Mouse (Mus musculus) liver, adult 2 months (tissue): ENCODE results near the gene Igdcc3.

Source experiments
- CTCF ChIP-seq: fragments of 200-500 bp; IDR thresholded peaks from 2 replicates; pipeline ENCODE4 v1.5.1; 2011; ENCODE audit warnings: low read depth, low read length, control low read depth
- POLR2A ChIP-seq: fragments of 200-500 bp; IDR thresholded peaks from 2 replicates; pipeline ENCODE4 v1.6.1; 2011; ENCODE audit warnings: low read length, control low read depth; ENCODE audit not compliant: insufficient read depth; ENCODE audit errors: extremely low read depth

GRCm38 (mm10) chr9:65152711-65153330 is 11.8 kb downstream of the Igdcc3 start:
- TF ChIP-seq CTCF: no peak
- no peak for TF ChIP-seq POLR2A
